Mouse (Mus musculus) brain, embryonic 14.5 days (tissue): ENCODE measurements around the gene Sf3a1.

Experiments
- CTCF ChIP-seq: fragments of 200-500 bp; IDR thresholded peaks from 2 replicates; pipeline ENCODE4 v1.5.1; 2012; ENCODE audit warnings: inconsistent platforms, mild to moderate bottlenecking, moderate library complexity, borderline replicate concordance; ENCODE audit not compliant: insufficient read depth, insufficient read length; ENCODE audit errors: extremely low read depth
- POLR2A ChIP-seq: fragments of 200-500 bp; IDR thresholded peaks from 2 replicates; pipeline ENCODE4 v1.6.1; 2012; ENCODE audit warnings: mild to moderate bottlenecking, inconsistent platforms, borderline replicate concordance; ENCODE audit not compliant: poor library complexity, insufficient read depth, insufficient read length, severe bottlenecking; ENCODE audit errors: extremely low read depth

DNA sequence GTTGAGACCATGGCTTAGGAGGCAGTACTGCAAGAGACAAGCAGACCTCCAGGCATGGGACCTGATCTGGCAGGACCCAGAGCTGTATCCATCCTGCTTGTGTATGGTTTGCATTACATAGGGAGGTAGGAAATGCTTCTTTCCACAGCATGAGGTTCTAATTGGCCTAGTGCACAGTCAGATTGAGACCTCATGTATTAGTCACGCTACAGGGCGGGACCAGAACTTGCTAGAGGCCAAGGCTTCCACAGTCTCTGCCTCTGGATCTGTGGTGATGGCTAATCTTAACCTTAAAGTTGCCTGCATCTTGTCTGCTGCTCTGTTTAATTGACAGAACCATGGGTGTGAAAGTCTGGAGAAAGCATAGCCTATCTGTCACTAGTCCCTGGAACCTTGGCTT is 4.6 kb downstream of the Sf3a1 start:
- no peak for TF ChIP-seq CTCF
- no peak for TF ChIP-seq POLR2A
